Mouse (Mus musculus) embryo, embryonic 10 days (tissue): Measurements from ENCODE around the gene Pp2d1.
"Not testable (repeated sequence)": the region's sequence is repeated elsewhere in the genome, so short reads cannot be mapped to it uniquely, and the experiment has no call there.

Source experiments
- DNase-seq: peaks from one replicate; pipeline ENCODE4 v3.0.0-alpha.2; 2015; ENCODE audit warnings: low spot score

Gene Pp2d1

DNA sequence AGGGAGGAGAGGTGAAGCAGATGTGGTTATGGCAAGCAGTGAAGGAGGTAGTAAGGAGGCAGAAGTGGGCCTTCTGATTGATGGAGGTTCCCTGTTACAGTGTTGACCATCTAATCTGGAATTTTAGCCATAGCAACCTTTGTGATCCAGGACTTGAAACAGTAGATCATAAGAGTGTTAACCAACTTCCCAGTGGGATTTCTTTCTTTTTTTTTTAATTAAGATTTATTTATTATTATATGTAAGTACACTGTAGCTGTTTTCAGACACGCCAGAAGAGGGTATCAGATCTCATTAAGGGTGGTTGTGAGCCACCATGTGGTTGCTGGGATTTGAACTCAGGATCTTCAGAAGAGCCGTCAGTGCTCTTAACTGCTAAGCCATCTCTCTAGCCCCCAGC, at the start of gene Pp2d1:
Gene Pp2d1 (minus strand): TSS at position 101 of the 400 bp plus-strand sequence.
- DNase-seq, result not testable (repeated sequence)

DNA sequence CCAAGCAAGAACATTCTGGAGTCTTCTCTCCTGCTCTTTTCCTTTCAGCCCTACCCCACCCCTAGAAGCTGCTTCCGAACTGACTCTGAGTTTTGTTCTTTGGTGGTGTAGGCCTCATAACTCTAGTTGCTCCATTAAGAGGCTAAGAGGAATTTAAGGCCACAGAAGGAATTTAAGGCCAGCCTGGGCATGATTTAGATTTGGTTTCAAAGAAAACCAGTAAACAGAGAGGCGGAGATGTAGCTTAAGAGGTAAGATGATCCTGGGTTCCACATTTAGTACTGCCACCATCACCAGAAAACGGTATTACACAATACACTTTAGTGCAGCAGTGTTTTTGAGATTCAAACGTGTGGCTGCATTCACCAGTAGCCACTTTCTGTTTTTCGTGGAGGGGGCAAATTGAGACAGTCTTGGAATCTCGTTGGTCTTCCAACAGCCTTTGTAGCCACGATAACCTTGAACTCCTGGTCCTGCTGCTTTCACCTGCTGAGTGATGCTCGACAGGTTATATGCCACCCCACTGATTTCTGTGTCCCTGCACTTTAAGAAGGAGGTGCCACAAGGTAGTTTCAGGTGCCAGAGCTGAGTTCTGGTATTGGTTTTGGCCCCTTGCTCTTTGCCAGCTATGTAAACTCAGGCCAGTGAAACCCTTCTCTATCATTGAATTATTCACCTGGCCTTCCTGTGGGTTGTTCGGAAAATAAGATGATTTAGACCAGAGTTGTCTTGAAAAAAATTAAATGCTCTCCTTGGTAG, 49.0 kb upstream of the Pp2d1 start:
- no peak for DNase-seq

DNA sequence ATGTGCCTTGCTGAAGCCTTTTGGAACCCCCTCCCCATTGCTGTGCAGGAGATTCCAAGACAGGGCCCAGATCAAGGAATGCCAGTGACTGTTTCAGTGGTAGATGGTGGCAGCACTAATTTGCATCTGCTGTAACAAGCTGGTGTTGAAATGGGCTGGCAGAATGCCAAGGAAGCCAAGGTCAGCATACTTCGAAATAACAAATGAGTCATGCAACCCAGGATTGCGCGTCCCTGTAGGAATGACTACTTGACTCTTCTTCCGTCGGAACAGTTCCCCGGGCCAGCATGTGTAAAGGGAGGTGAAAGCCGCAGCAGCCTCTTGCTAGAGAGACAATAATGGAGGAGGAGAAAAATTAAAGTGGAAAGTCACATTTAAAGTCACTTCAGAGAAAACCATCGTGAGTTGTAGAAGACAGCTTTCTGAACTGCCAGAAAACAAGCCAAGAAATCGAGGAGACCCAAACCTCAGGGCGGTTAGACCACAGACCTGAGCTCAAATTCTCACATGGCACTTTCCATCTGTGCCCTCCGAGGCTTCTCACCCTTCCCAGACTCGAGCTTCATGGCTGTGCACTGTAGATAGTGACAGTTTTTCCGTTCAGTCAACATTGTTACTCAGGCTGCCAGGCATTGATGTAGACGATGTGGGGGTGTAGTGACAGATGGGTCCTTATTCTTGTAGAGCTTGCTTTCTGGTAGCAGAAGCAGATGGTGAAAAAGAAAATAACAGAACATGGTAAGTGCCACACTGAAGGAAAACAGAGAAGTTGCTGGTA, 48.0 kb upstream of the Pp2d1 start:
- DNase-seq, result peak; percentile 34

DNA sequence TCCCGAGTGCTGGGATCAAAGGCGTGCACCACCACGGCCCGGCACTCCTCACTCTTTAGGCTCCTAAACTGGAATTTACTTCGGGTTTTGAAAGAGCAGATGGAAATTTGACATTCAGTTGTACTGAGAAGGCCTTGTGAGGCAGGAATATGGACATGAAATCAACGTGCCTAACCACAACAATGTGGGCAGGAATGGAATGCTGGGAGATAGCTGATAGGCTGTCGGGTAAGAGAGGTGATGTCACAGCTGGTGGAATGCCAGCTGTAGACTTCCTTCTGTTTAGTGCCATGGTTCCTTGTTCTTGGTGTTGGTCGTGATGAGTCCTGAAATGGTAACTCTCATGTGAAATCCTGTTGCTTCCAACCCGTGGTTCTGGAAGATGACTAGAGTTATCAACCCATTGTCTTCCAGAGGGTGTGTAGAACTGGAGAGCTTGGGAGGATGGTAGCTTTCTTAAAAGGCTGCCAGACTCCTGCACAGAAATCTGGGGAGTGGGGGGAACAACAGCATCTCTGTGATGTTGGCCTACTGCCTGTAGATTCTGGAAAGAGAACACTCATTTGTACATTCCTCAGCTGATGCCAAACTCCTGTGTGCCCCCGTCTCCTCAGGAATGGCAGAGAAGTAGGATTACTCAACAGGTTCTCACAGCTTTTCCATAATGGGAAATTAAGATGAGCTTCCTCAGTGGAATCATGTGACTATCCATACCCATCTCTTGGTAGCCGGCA, 44.8 kb upstream of the Pp2d1 start:
- DNase-seq, result no peak

DNA sequence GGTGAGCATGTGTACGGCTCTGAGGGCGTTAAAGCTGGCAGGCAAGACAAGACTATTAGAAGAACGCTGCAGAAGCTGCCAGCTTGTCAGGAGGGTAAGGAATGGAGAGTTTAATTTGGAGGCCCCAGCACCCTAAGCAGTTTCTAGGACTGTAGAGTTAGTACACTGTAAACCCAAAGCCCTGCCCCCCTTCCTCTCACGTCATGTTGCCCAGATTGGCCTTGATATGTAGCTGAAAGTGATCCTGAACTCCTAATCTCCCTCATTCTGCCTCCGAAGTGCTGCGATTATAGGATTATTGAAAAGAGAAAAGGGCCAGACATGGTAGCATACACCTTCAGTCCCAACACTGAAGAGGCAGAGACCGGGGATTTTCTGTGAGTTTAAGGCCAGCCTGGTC, 43.6 kb upstream of the Pp2d1 start:
- DNase-seq, result no peak

DNA sequence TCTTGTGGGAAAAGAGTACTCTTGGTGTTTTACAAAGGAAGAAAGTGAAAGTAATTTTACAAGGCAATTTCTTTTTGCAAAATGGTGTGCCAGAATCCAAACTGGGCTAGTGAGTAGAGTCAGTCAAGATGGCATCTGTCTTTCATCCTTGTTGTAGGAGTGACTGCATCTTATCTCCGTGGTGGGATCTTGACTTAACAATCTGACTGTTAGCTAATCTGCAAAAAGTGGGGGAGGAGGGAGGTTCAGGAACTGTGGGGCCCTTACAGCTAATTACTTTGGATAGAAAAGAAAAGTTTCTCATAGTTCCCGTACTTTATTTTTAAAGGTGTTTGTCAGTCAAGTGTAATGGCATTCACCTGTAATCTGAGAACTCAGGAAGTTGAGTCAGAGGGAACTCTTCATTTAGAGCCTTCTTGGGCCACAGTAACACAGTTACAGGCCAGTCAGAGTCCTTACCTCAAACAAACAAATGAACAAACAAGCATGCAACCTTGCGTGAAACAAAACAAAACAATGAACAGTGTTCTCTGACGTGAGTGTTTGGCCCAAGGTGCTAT, 42.9 kb upstream of the Pp2d1 start:
- DNase-seq, result no peak

DNA sequence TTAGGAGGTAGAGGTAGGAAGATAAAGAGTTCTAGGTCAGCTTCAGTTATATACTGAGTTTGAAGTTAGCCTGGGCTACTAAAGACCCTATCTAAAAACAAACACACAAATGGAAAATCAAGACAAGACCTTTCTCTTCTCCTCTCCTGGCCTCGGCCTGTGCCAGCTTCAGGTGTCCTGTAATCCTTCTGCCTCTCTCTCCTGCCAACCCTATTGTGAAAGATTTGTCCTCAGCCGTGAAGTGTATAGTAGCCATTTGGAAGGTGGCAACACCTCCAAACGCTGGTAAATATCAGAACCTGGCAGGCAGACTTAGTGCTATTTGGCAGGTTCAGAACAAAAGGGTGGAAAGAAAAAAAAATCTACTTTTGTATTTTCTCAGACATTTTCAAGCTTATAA, 41.0 kb upstream of the Pp2d1 start:
- DNase-seq, result no peak

DNA sequence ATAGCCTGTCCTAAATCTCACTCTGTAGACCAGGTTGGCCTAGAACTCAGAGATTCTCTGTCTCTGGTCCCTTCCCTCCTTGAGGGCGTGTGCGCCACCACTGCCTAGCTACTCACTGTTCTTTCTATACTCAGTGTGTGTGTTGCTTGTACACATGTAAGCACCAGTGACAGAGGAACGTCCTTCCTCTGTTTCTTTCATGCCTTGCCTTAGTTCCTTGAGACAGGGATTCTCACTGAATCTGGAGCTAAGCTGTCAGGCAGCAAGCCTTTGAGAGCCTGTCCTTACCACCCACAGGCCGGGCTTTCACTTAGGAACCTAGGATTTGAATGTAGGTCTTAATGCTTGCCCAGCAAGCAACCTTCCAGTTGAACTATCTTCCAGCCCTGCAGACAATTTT, 40.4 kb upstream of the Pp2d1 start:
- no peak for DNase-seq

DNA sequence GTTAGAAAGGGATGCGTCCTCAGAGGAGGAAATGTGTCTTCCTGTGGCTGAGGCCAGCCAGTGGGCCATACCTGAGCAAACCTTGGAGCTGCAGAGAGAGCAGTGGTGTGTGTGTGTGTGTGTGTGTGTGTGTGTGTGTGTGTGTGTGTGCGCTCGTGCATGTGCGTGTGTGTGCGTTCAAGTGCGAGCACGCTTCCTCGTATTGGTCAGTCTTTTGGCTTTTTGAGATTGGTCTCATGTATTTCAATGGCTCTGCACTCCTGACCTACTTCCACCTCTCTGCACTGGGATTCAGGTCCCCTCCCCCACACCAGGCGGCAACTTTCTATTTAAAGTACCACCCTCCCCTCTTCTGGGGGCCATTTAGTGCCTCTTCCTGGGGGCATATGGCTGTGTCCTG, 39.5 kb upstream of the Pp2d1 start:
- DNase-seq, result no peak

DNA sequence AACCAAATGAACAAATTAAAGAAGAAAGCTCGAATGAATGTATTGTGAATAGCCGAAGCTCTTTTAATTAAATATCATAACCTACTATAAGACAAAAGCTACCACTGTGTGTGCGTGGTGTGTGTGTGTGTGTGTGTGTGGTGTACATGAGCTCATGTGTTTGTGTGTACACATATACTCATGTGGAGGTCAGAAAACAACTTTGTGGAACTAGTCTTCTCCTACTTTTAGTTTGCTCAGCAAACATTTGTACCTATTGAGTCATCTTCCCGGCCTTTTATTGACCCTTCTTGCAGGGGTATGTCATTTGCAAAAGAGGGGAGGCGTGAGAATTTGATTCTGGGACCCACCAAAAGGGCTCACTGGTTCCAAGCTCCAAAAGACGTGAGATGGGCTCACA, 39.0 kb upstream of the Pp2d1 start:
- no peak for DNase-seq

DNA sequence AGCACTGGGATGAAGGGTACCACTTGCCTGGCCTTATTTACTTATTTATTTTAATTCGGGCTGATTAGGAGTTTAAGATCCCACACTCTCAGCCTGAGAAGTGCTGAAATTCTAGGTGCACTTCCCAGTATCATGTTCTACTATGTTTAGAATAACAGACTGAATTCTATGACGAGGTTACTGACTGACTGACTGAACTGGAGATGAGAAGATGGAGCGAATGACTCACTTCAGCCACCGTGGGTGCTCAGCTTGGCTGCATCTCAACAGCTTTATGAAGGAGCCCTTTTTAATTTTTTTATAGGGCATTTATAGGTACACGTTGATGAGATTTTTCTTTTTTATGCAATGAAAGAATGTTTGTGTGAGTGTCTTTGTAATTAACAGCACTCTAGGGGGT, 38.5 kb upstream of the Pp2d1 start:
- no peak for DNase-seq

DNA sequence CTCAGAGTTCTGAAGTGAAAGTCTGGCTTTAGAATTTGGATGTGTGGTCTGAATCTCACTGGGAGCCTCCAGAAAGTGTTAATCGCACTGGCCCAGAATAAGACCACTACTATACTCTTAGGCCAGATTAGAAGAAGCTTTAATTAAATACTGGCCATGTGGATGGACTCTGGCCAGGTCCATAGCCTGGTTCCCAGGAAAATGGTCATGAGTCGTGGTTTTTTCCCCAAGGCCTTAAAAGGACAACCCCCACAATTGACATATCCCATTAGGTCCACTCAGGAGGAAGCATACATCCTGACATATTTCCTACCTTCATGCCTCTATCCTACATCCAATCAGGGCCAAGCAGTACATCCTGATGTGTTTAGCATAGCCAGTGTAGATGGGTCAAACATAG, 37.9 kb upstream of the Pp2d1 start:
- DNase-seq, result no peak

DNA sequence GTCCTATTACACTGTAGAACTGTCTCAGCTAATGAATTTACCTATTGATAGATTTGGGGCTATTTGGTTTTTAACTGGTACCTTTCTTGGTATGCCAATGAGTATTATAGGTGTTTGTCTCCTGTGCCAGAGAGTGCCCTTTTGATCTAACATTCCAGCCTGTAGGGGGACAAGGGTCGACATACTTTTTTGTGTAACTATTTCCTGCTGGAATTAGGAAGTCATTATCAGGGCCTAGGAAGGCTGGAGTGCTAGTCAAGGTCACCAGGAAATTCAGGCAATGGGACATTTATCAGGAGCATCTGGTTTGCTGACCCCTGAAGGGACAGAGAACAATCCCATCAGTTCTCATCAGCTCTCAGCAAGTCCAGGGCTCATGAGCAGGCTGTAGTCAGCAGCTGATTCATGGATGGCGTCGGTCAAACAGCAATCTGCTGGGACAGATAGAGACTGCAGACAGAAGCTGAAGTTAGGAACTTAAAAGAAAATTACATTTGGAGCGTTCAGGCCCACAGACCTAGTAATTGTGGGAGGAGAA, 33.8 kb upstream of the Pp2d1 start:
- no peak for DNase-seq

DNA sequence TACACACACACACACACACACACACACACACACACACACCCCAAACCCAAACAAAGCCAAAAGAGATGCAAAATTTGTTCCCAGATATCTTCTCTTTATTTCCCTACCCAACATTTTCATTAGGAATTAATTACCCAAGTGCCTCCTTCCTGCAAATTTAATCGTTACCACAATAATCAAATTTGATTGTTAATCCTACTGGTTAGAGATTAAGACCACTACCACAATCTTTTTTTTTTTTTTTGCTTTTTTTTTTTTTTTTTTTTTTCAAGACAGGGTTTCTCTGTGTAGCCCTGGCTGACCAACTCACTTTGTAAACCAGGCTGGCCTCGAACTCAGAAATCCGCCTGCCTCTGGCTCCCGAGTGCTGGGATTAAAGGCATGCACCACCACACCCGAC, 31.7 kb upstream of the Pp2d1 start:
- not testable (repeated sequence) for DNase-seq

DNA sequence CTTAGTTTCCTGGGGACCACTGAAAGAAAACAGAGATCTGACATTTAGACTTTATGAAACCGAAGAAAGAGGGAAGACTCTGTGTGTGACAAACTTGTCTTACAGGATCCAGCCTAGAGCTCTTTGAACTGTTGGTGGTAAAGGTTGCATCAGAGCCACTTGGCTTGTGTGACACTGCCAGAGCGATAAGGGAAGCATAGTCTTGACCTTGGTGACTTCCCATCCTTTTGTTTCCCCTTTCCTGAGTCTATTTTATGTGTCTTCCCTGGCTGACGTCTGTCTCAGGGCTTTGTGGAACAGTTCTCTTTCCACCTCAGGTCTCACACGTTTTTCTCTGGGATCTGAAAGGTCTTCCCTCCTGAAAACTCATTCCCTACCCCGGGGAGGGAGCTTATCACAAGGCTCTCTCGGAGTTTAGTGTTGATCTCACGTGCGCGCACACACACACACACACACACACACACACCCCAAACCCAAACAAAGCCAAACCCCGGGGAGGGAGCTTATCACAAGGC, 31.2 kb upstream of the Pp2d1 start:
- DNase-seq, result no peak

DNA sequence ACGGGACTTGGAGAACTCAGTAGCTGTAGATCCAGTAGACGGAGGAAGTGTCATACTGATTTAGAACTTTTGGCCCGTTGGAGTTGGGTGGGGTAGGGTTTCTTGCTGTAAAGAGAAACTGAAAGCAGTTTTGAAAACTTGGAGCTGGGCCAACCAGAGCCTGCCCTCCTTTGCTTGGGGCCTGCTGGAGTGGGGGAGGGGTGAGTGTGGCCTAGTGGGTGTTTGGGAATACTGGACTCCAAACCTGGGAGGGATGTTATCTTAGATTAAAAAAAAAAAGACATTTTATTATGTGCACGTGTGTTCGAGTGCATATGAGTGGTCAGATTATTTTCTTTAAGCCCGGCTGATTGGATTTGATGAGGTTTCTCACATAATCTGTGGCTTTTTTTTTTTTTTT, 30.6 kb upstream of the Pp2d1 start:
- DNase-seq, result no peak

DNA sequence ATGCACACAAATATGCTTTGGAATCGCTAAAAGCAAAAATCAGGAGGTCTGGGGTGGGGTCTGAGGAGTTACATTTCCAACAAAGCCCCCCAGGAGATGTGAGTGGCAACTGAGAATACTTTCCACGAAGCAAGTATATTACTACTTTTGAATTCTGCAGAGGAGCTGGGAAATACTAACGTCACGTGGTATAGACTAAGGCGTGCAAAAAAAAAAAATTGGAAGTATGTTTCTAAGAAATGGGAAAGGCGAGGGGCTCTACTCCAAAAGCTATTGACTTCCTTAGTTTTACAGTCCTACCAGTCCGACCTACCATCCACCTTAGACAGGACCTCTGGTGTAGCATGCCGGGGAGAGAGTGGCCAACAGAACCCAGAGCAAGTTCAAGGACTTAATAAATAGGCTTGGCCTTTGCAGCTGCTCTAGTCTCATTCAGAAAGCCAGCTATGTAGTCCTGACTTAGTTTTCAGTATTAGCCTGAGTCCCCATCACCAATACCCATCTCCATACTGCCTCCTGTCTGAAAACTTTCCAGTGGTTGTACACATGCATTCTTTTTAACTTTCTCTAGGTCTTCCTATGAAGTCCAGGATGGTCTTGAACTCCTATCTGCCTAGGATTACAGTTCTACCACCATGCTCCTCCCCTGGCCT, 29.6 kb upstream of the Pp2d1 start:
- DNase-seq, result no peak

DNA sequence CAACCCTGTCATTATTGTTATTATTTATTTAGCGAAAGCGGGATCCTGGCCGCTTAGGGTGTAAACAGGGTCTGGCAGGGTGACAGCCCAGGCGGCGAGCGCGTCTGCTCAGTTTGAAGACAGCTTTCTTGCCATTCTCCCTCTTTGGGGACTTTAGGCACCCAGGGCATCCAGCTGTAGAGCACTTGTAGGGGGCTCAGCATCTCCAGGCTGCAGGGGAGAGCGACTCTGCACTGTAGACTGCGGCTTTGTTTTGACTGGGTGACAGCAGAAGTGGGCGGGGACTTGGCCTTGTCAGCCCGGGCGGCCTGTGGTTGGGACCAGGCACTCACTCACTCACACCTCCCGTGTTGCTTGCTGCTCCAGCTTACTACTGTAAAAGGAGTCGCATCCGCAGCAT, 28.9 kb upstream of the Pp2d1 start:
- peak; percentile 85 for DNase-seq

DNA sequence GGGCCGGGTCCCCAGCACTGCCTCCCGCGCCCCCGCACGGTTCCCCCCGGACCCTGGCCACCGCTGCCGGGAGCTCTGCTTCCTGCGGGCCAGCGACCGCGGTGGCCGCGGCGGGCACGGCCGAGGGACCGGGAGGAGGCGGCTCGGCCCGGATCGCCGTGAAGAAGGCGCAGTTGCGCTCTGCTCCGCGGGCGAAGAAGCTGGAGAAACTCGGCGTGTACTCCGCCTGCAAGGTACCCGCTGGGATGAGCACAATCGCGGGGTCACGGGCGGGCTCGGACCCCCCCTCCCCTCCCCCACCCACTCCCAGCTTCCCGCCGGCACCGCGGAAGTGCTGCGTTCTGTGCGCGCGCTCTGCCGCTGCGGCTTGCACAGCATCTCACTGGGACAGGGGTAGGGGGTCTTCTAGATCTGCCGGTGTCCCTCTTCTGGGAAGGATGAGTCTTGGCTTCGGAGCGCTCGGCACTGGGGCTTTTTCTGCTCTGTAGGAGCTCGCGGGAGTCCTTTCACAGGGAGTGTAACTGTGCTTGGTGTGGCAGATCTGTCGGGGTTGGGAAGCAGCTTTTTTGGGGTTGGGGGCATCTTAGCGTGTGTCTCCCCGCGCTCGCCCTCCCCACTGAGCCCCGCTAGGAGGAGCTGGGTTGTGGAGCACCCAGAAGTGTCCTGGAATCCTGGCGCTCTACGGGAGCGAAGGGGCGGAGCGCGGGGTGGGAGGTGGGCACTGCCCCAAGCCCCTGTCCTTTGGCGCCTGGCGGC, 28.3 kb upstream of the Pp2d1 start:
- peak; percentile 53 for DNase-seq

DNA sequence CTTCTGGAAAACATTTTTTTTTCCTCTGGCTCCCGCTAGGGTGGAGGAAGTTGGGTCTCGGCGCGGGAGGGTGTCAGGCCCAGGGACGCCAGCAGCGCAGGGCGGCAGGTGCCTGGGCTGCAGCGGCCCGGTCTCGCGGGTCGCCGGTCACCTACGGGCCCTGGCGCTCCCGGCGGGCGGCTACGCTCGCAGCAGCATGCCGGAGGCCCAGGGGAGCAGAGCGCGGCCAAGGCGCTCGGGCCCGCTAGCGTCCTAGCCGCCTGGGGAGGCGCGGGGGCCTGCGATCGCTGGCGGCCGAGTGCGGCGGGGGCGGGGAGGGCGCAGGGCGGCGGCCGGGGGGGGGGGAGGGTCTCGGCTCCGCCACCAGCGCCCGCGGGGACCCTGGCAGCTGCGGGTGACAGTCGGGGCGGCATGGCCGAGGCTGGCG, 27.7 kb upstream of the Pp2d1 start:
- DNase-seq, result peak; percentile 68
